Mouse (Mus musculus) kidney, adult 2 months (tissue): Measurements from ENCODE around the gene Ncaph2. TPM values are rescaled to one million over a fixed set of nuclear protein-coding genes. Genes with fewer than 3 reads are reported as not detected.

Source experiments
- DNase-seq: peaks from one replicate; pipeline ENCODE4 v3.0.0; 2021
- H3K27ac ChIP-seq: fragments of 200-500 bp; 2 replicates; pipeline ENCODE4 v1.5.1; 2012; ENCODE audit warnings: low read depth, low read length, control low read depth, inconsistent platforms; ENCODE audit not compliant: insufficient read depth
- H3K27me3 ChIP-seq: fragments of 200-500 bp; replicated peaks from 2 replicates; pipeline ENCODE4 v1.6.1; 2012; ENCODE audit warnings: mild to moderate bottlenecking, moderate library complexity, low read length, inconsistent platforms; ENCODE audit not compliant: control insufficient read depth, insufficient read depth
- H3K36me3 ChIP-seq: fragments of 200-500 bp; 2 replicates; pipeline ENCODE4 v1.6.1; 2012; ENCODE audit warnings: mild to moderate bottlenecking, moderate library complexity, low read length, inconsistent platforms; ENCODE audit not compliant: control insufficient read depth, insufficient read depth
- H3K4me1 ChIP-seq: fragments of 200-500 bp; 2 replicates; pipeline ENCODE4 v1.6.1; 2011; ENCODE audit warnings: low read length; ENCODE audit not compliant: control insufficient read depth, insufficient read depth
- H3K4me3 ChIP-seq: fragments of 200-500 bp; 2 replicates; pipeline ENCODE4 v1.5.1; 2011; ENCODE audit warnings: mild to moderate bottlenecking, low read depth, low read length, control low read depth; ENCODE audit not compliant: insufficient read depth
- CTCF ChIP-seq: fragments of 200-500 bp; conservative IDR thresholded peaks from 2 replicates; pipeline ENCODE4 v1.5.1; 2011; ENCODE audit warnings: low read depth, mild to moderate bottlenecking, control low read depth, low read length, moderate library complexity, mixed read lengths; ENCODE audit not compliant: insufficient read depth, insufficient read length
- POLR2A ChIP-seq: fragments of 200-500 bp; IDR thresholded peaks from one replicate; pipeline ENCODE4 v1.6.1; 2011; ENCODE audit warnings: low read depth, low read length, control low read depth
- WGBS: fragments of 180-500 bp; shearing (Covaris S2); methylation state at CpG from one replicate; pipeline ENCODE4 v1.1.7; 2018; 5-methylcytosine and 5-hydroxymethylcytosine counted together
- polyA plus RNA-seq: library from polyadenylated mRNA; depleted of rRNA; stranded (reverse); fragments of >200 nt; gene quantifications from 2 replicates; pipeline ENCODE4 v1.2.3, GENCODE M21; 2012

Gene Ncaph2
- polyA plus RNA-seq, 1 experiment = 111 TPM

DNA sequence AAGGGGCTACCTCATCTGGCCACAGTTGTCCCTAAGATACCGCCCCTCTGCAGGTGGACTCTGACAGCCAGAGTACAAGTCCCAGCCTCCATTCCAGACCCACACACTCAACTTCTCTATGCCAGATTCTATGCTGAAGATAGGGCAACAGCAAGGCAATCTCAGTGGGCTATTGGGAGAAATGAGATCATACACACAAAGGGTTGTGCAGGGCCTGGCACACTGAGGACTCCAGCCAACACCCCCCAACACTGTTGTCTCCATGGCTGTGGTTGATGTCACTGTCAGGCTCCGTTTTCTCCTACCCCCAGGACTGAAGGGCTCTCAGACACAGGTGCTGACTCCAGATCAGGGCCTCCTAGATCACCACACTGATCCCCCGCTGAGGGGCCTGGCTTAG is 41.4 kb upstream of the Ncaph2 start:
- TF ChIP-seq CTCF (no peak), POLR2A (no peak)
- Histone ChIP-seq H3K36me3 (no peaks in the 10 kb centered on the region), H3K27ac (no peak overlapping the region), H3K4me3 (peak overlapping the region; percentile 97), H3K27me3 (no peaks in the 10 kb centered on the region), H3K4me1 (peaks cover 32% of the 10 kb centered on the region)
- no peak for DNase-seq
- WGBS = 22% methylated on average over 3 of the region's 3 CpGs

DNA sequence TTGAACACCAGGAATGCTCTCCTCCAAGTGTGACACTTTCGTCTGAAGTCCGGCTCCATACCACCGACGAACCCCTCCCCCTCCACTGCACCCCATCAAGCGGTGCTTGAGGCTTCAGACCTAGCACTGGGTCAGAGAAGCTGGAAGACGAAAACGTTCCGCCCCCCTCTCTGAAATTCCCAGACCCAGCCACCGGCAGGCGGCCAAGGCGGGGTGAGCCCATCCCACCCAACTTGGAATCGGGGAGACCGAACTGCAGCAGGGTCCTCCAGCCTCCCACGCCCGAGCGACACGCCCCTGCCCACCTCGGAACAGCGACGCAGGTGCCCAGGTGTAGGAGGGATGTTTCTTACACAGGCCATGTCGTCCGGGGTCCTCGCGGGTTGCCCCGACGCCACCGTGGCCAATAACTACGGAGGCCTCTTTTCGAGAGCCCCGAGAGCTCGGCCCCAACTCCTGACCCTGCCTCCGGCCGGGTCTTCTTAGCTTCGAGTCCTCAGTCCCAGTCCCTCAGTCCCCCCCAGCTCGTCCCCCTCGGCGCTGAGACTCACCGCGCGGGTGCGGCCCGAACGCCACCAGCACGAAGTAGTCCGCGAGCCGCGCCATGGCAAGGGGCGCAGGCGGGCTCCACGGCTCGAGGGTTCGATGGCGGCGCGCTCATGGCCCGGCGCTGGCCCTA is 40.9 kb upstream of the Ncaph2 start:
- H3K27me3 ChIP-seq = no peaks in the 10 kb centered on the region
- TF ChIP-seq CTCF = no peak
- TF ChIP-seq POLR2A = no peak
- H3K36me3 ChIP-seq = no peaks in the 10 kb centered on the region
- WGBS = under 1% methylated on average over 58 of the region's 58 CpGs
- DNase-seq = peak; percentile 27
- H3K4me3 ChIP-seq = peak overlapping the region; percentile 97
- no peak overlapping the region for H3K27ac ChIP-seq
- peaks cover 32% of the 10 kb centered on the region for H3K4me1 ChIP-seq

DNA sequence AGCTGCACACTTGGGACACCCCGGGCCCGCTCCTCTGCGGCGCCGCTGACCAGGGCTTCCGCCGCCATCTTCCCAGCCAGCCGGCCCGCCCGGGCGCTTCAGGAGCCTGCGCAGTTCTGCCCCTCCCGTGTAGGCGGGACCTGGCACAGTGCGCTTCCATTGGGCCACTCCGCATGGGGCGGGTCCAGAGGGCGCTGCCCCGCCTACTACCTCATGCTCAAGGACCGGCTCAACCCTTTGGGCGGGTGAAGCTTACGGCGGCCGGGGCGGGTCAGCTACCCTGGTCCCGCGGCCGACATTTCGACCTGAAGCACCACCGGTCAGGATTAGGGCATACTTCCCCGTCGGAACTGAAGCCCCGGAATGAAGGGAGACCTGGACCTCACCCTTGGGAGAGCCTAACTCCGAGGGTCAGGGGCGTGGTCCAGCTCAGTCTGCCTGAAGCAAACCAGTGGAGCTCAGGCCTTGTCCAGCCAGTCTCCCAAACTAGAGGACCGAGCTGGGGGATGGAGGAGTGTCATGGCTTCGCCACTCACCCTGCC is 40.3 kb upstream of the Ncaph2 start, which contains the start of gene Sbf1:
Sbf1 (minus strand) TSS at position 122 of the 542 bp plus-strand sequence.
- Histone ChIP-seq H3K27ac (peak within 1 kb of the TSS; percentile 70), H3K36me3 (no peaks in the 10 kb centered on the region), H3K27me3 (no peaks in the 10 kb centered on the region), H3K4me1 (peaks cover 31% of the 10 kb centered on the region), H3K4me3 (peak within 1 kb of the TSS; percentile 97)
- no peak for TF ChIP-seq CTCF
- TF ChIP-seq POLR2A = peak; percentile 14
- DNase-seq = peak; percentile 99
- WGBS = under 1% methylated on average over 37 of the region's 37 CpGs

DNA sequence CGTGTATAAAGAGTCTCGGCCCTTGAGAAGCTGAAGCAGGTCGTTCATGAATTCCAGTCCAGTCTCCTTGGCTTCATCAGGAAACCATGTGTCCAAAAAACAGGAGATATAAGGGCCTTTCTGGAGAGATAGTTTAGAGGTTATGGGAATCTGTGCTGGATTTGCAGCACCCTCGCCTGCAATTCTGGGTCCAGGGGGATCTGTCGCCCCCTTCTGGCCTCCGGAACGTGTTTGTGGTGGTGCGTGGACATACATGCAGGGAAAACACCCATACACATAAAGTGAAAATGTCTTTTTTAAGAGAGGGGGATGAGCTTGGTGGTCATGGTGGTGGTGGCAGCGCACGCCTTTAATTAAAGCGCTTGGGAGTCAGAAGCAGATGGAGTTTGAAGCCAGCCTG is 39.4 kb upstream of the Ncaph2 start:
- Histone ChIP-seq H3K4me3 (no peak overlapping the region), H3K36me3 (no peaks in the 10 kb centered on the region), H3K27me3 (no peaks in the 10 kb centered on the region), H3K27ac (no peak overlapping the region), H3K4me1 (peaks cover 23% of the 10 kb centered on the region)
- TF ChIP-seq POLR2A (no peak), CTCF (peak; percentile 31; the same call in 1 of the 2 replicates)
- peak; percentile 41 for DNase-seq
- 81% methylated on average over 11 of the region's 11 CpGs for WGBS

DNA sequence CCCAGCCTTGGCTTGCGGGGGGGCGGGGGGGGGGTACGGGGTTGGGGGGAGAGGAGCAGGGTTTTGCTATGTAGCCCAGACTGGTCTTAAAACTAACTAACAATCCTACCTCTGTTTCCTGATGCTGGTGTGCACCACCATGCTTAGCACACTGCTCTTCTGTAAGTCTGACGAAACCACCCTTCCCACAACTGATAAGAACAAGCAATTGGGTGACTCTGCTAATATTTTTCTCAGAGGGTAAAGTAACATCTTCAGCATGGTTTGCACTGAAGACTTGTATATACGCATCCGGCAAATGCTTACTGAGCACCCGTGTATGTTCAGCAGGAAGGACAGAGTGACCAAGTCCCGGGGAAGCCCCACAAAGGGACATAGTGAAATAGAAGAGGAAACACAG is 34.3 kb upstream of the Ncaph2 start:
- TF ChIP-seq CTCF = no peak
- no peak for TF ChIP-seq POLR2A
- 82% methylated on average over 8 of the region's 8 CpGs for WGBS
- no peak for DNase-seq

DNA sequence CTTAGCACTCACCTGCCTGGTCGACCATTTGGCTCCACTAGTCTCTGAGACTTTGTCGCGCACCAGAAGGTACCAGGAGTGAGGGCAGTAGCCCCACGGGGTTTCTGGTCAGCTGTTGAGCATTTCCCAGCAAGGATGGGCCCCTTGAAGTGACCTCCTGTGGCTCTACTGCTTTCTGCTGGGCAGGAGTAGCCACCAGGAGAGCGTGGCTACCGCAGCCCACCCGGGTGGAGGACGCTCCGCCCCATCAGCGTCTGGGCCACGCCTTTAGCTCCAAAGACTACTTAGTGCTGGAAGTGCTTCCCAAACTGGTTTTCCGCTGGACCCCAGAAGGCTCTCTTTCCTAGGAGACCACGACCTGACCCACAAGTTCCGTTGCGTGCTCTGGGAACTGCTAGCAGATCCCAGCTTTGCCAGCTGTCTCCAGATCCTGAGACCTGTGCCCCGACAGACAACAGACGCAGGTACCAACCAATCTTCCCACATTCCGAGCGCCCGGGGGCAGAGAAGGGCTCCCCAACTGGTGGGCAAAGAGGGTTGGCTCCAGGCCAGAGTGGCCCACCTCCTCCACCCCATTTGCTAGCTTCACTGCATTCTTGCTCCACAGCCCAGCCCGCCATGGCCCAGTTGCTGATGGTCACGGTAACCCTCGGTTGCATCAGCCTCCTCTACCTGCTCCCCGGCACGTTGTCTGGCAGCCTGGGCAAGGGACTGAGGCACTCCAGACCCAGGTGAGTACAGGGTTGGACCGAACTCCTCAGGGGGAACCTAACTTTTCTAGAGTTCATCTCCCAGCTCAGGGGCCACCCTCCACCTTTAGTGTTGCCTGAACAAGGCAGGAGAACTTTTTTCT is 32.6 kb upstream of the Ncaph2 start, which contains the start of gene Adm2:
Adm2 (plus strand) TSS at position 51 of the 853 bp plus-strand sequence.
- H3K4me3 ChIP-seq = peak within 1 kb of the TSS; percentile 18
- no peaks in the 10 kb centered on the region for H3K27me3 ChIP-seq
- H3K4me1 ChIP-seq = no peaks in the 10 kb centered on the region; the same call in 1 of the 2 replicates
- H3K27ac ChIP-seq = no peak within 1 kb of the TSS
- 11% methylated on average over 26 of the region's 26 CpGs for WGBS
- TF ChIP-seq CTCF = no peak
- H3K36me3 ChIP-seq = no peaks in the 10 kb centered on the region
- DNase-seq = no peak

More for the DNA sequence above, 34.3 kb upstream of the Ncaph2 start:
- Histone ChIP-seq H3K36me3 (no peaks in the 10 kb centered on the region), H3K27me3 (no peaks in the 10 kb centered on the region), H3K27ac (no peak overlapping the region), H3K4me1 (no peaks in the 10 kb centered on the region; the same call in 1 of the 2 replicates), H3K4me3 (no peak overlapping the region)
